Mouse (Mus musculus): ENCODE results near the gene 6030408B16Rik. TPM values are rescaled to one million over a fixed set of nuclear protein-coding genes. Genes with fewer than 3 reads are reported as not detected.

6030408B16Rik gene
- polyA plus RNA-seq, 1 experiment from 2014 or later, result 0.50 TPM

- Histone ChIP-seq H3K9ac (no peak overlapping the region), H3K4me1 (peaks cover 34% of the 10 kb centered on the region), H3K36me3 (peaks cover 57% of the 10 kb centered on the region), H3K4me2 (no peak overlapping the region), H3K27ac (no peak overlapping the region), H3K9me3 (no peaks in the 10 kb centered on the region), H3K4me3 (no peak overlapping the region), H3K27me3 (no peaks in the 10 kb centered on the region)
- WGBS, result 96% methylated on average over 15 of the region's 15 CpGs
- no peak for ATAC-seq (ENCODE audit: insufficient number of reproducible peaks, low FRiP score, low TSS enrichment, low read depth)
Observed at GRCm38 (mm10) chr15:101290354-101290753, 2.7 kb upstream of the 6030408B16Rik start.

DNA sequence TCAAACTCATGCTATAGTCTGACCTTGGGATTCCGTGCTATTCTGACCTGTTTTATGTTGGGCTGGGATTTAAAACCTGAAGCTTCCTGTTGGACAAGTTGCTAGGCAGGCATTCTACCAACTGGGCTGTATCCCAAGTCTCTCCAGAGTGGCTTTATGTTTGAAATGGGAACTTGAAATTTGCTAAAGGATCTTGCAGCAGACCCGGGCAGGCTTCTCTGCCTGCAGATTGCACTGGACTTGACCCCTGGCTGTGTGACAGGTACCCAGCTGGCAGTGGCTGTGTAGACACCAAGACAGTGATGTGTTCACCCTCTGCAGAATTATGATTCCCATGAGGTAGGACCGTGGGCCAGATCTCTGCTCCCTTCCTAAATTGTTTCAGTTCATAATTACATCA is 1.0 kb upstream of the 6030408B16Rik start:
- 83% methylated on average over 3 of the region's 3 CpGs for WGBS
- peaks cover 49% of the 10 kb centered on the region for H3K36me3 ChIP-seq
- peaks cover 25% of the 10 kb centered on the region for H3K4me1 ChIP-seq
- H3K4me3 ChIP-seq, result no peak overlapping the region
- H3K9ac ChIP-seq, result no peak overlapping the region
- H3K27ac ChIP-seq, result no peak overlapping the region
- H3K9me3 ChIP-seq, result no peaks in the 10 kb centered on the region
- no peaks in the 10 kb centered on the region for H3K27me3 ChIP-seq
- ATAC-seq (ENCODE audit: insufficient number of reproducible peaks, low FRiP score, low TSS enrichment, low read depth), result no peak
- H3K4me2 ChIP-seq, result no peak overlapping the region

DNA sequence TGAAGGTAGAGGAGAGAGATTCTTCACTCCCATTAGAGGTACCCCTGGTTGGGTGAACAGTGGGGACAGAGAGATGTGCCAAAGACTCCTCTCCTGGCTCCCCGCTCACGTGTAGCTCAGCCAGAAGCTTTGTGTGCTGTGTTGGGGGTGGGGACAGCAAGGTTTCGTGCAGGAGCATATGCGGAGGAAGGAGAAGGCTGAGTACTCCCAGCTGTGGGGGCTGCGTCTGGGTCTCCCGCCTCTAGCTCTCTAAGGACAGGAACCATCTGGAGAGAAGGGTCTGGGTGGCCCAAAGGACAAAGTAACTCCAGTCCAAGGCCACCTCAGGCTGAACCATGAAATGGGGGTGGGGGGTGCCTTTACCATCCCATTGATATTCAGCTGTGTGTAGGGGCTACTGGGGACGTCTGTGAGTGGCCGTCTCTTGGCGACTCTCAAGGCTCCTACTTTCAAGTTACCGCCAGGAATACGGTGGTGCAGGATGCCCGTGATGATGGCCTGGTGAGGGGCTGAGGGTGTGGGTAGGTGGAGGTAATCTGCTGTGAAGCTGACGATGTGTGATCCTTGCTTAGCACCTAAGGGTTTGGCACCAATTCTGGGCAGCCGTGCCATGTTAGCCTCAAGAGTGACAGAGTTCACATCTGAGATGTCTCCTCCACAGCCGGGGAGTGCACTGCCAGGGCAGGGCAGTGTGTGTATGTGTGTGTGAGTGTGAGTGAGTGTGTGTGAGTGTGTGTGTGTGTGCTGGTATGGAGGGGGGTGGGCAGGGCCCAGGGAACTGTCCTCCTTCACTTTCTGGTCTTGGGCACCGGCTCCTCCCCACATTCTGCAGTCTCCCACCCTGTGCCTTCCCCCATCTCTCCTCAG is 1.2 kb downstream of the 6030408B16Rik start:
- 46% methylated on average over 16 of the region's 16 CpGs for WGBS
- peaks cover 25% of the 10 kb centered on the region for H3K4me1 ChIP-seq
- no peak overlapping the region for H3K27ac ChIP-seq
- H3K27me3 ChIP-seq, result no peaks in the 10 kb centered on the region
- ATAC-seq (ENCODE audit: insufficient number of reproducible peaks, low FRiP score, low TSS enrichment, low read depth), result no peak
- no peak overlapping the region for H3K4me3 ChIP-seq
- H3K9me3 ChIP-seq, result no peaks in the 10 kb centered on the region
- H3K36me3 ChIP-seq, result peaks cover 27% of the 10 kb centered on the region
- H3K9ac ChIP-seq, result no peak overlapping the region
- no peak overlapping the region for H3K4me2 ChIP-seq

DNA sequence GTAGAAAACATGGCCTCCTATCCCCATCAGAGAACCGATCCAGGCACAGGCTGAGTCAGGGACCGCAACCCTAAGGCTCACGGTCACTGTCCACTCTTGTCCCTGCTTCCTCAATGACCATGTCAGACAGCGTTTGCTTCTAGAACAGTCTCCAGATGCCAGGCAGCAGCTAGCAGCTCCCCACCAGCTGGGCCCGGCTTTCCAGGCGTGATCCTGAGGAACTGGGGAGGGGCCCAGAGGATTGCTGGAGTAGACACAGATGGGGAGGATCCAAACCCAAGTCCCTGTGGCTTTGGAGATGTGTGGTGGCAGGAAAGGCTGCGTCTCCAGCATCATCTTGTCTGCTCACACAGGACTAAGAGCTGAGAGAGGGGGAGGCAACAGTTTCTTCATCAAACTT is 2.1 kb downstream of the 6030408B16Rik start:
- Histone ChIP-seq H3K9me3 (no peaks in the 10 kb centered on the region), H3K36me3 (peaks cover 18% of the 10 kb centered on the region), H3K27ac (no peak overlapping the region), H3K4me3 (no peak overlapping the region), H3K4me1 (peaks cover 25% of the 10 kb centered on the region), H3K4me2 (no peak overlapping the region), H3K9ac (no peak overlapping the region), H3K27me3 (no peaks in the 10 kb centered on the region)
- no peak for ATAC-seq (ENCODE audit: insufficient number of reproducible peaks, low FRiP score, low TSS enrichment, low read depth)
- 66% methylated on average over 7 of the region's 7 CpGs for WGBS

DNA sequence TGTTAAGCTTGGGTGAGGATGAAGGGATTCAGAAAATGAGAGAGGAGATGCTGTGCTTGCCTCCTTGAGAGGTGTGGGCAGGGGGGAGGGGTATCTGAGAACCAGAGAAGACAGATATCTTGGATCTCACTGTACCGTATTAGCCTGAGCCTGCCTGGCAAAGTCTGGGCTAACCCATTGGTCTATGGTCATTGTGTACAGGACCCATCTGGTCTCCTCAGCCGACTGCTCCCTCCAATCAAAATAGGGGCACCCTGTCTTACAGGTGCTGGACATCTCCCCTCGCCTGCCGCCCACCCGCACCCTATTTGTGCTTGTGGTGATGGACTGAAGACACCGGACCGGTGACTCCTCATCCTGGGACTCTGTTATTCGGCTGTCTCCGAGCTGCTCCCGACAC is 2.6 kb downstream of the 6030408B16Rik start:
- WGBS, result 93% methylated on average over 10 of the region's 10 CpGs
- Histone ChIP-seq H3K27me3 (no peaks in the 10 kb centered on the region), H3K4me2 (no peak overlapping the region), H3K4me1 (peaks cover 25% of the 10 kb centered on the region), H3K9me3 (no peaks in the 10 kb centered on the region), H3K36me3 (peaks cover 13% of the 10 kb centered on the region), H3K9ac (no peak overlapping the region), H3K27ac (0 out of 2 replicates have a peak overlapping the region, but pooled peaks have one; percentile 17), H3K4me3 (no peak overlapping the region)
- ATAC-seq (ENCODE audit: insufficient number of reproducible peaks, low FRiP score, low TSS enrichment, low read depth), result no peak

- 0 out of 2 replicates have a peak overlapping the region, but pooled peaks have one; percentile 17 for H3K27ac ChIP-seq
- H3K9me3 ChIP-seq, result no peaks in the 10 kb centered on the region
- H3K4me2 ChIP-seq, result no peak overlapping the region
- no peaks in the 10 kb centered on the region for H3K27me3 ChIP-seq
- H3K4me3 ChIP-seq, result no peak overlapping the region
- 63% methylated on average over 11 of the region's 11 CpGs for WGBS
- H3K4me1 ChIP-seq, result peaks cover 25% of the 10 kb centered on the region
- ATAC-seq (ENCODE audit: insufficient number of reproducible peaks, low FRiP score, low TSS enrichment, low read depth), result no peak
- no peak overlapping the region for H3K9ac ChIP-seq
- H3K36me3 ChIP-seq, result peaks cover 8% of the 10 kb centered on the region
Observed at GRCm38 (mm10) chr15:101296091-101296490, 3.1 kb downstream of the 6030408B16Rik start.

GRCm38 (mm10) chr15:101297988-101298387 is 5.0 kb downstream of the 6030408B16Rik start:
- no peaks in the 10 kb centered on the region for H3K36me3 ChIP-seq
- H3K4me2 ChIP-seq, result no peak overlapping the region
- no peak overlapping the region for H3K27ac ChIP-seq
- no peak overlapping the region for H3K9ac ChIP-seq
- no peak overlapping the region for H3K4me3 ChIP-seq
- ATAC-seq (ENCODE audit: insufficient number of reproducible peaks, low FRiP score, low TSS enrichment, low read depth), result no peak
- H3K9me3 ChIP-seq, result no peaks in the 10 kb centered on the region
- no peaks in the 10 kb centered on the region for H3K27me3 ChIP-seq
- WGBS, result 36% methylated on average over 7 of the region's 7 CpGs
- H3K4me1 ChIP-seq, result peaks cover 22% of the 10 kb centered on the region

- Histone ChIP-seq H3K9ac (no peak overlapping the region), H3K9me3 (no peaks in the 10 kb centered on the region), H3K4me2 (no peak overlapping the region), H3K4me3 (no peak overlapping the region), H3K36me3 (no peaks in the 10 kb centered on the region), H3K27ac (no peak overlapping the region), H3K4me1 (peaks cover 18% of the 10 kb centered on the region), H3K27me3 (no peaks in the 10 kb centered on the region)
- ATAC-seq (ENCODE audit: insufficient number of reproducible peaks, low FRiP score, low TSS enrichment, low read depth), result no peak
- 20% methylated on average over 7 of the region's 7 CpGs for WGBS
Observed at GRCm38 (mm10) chr15:101298550-101298949, 5.5 kb downstream of the 6030408B16Rik start.

DNA sequence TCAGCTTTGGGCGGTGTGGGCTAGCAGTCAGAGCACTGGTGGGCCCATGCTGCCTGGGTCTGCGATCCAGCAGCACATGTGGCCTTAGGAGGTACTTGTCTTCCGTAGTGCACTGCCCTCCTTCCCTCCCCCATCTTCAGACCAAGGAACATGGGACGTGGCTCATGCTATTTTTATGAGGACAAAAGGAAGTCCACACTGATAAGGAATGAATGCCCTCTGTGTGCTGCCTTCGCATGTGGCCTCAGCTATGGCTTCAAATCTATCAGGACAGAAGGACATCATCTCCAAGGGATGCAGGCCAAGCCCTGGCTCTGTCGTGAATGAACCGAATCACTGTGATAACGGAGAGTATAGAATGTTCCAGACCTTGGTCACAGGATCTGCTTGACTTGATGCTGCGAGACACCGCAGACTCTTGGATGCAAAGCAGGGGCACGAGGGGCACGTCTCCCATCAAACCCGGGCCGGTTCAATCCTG is 6.5 kb downstream of the 6030408B16Rik start:
- H3K9me3 ChIP-seq, result no peaks in the 10 kb centered on the region
- H3K4me1 ChIP-seq, result peaks cover 9% of the 10 kb centered on the region; the same call in 1 of the 2 replicates
- H3K4me3 ChIP-seq, result no peak overlapping the region
- H3K36me3 ChIP-seq, result no peaks in the 10 kb centered on the region
- 80% methylated on average over 14 of the region's 14 CpGs for WGBS
- H3K27me3 ChIP-seq, result no peaks in the 10 kb centered on the region
- H3K4me2 ChIP-seq, result no peak overlapping the region
- no peak for ATAC-seq (ENCODE audit: insufficient number of reproducible peaks, low FRiP score, low TSS enrichment, low read depth)
- no peak overlapping the region for H3K27ac ChIP-seq
- no peak overlapping the region for H3K9ac ChIP-seq

- Histone ChIP-seq H3K27me3 (no peaks in the 10 kb centered on the region), H3K4me2 (no peak overlapping the region), H3K36me3 (no peaks in the 10 kb centered on the region), H3K9me3 (no peaks in the 10 kb centered on the region), H3K4me1 (peaks cover 4% of the 10 kb centered on the region; the same call in 1 of the 2 replicates), H3K4me3 (no peak overlapping the region), H3K9ac (no peak overlapping the region), H3K27ac (no peak overlapping the region)
- WGBS, result 76% methylated on average over 6 of the region's 6 CpGs
- ATAC-seq (ENCODE audit: insufficient number of reproducible peaks, low FRiP score, low TSS enrichment, low read depth), result no peak
Observed at GRCm38 (mm10) chr15:101300128-101300527, 7.1 kb downstream of the 6030408B16Rik start.

GRCm38 (mm10) chr15:101302201-101302600 is 9.2 kb downstream of the 6030408B16Rik start:
- Histone ChIP-seq H3K27me3 (no peaks in the 10 kb centered on the region), H3K36me3 (no peaks in the 10 kb centered on the region), H3K9ac (no peak overlapping the region), H3K9me3 (no peaks in the 10 kb centered on the region), H3K27ac (no peak overlapping the region), H3K4me2 (no peak overlapping the region), H3K4me1 (no peaks in the 10 kb centered on the region), H3K4me3 (no peak overlapping the region)
- ATAC-seq (ENCODE audit: insufficient number of reproducible peaks, low FRiP score, low TSS enrichment, low read depth), result no peak
- WGBS, result 70% methylated on average over 3 of the region's 3 CpGs

DNA sequence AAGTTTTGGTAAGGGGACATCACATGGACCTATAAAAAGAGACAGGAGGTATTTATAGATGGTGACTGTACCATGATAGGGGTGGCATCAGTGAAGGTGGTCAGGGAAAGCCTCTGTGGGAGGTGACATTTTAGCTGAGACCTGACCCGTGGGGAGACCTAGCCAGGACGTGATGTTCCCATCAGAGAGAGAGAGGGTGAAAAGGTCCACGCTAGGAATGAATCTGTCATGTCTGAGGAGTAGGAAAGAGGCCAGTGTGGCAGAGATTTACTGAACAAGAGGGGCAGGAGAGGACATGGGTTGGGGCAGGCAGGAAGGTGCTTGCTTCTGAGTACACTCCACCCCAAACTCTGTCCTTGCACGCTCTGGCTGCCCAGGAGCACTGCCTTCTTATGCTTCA is 10.8 kb downstream of the 6030408B16Rik start:
- no peaks in the 10 kb centered on the region for H3K9me3 ChIP-seq
- H3K27ac ChIP-seq, result no peak overlapping the region
- 86% methylated on average over 4 of the region's 4 CpGs for WGBS
- H3K36me3 ChIP-seq, result no peaks in the 10 kb centered on the region
- no peak overlapping the region for H3K4me3 ChIP-seq
- H3K4me2 ChIP-seq, result no peak overlapping the region
- no peak for ATAC-seq (ENCODE audit: insufficient number of reproducible peaks, low FRiP score, low TSS enrichment, low read depth)
- H3K9ac ChIP-seq, result no peak overlapping the region
- 0 out of 2 replicates have a peak, but pooled peaks cover 2% of the 10 kb centered on the region for H3K4me1 ChIP-seq
- H3K27me3 ChIP-seq, result no peaks in the 10 kb centered on the region

Data from limb, embryonic 15.5 days (tissue).